Mouse (Mus musculus) retina, embryonic 14.5 days (tissue): ENCODE measurements around the gene Gse1.

ENCODE experiments used
- DNase-seq: peaks from one replicate; pipeline ENCODE4 v3.0.0-alpha.2; 2015; ENCODE audit warnings: low spot score

Gene Gse1

GRCm38 (mm10) chr8:120375170-120375569 is 146.9 kb downstream of the Gse1 start:
- no peak for DNase-seq

DNA sequence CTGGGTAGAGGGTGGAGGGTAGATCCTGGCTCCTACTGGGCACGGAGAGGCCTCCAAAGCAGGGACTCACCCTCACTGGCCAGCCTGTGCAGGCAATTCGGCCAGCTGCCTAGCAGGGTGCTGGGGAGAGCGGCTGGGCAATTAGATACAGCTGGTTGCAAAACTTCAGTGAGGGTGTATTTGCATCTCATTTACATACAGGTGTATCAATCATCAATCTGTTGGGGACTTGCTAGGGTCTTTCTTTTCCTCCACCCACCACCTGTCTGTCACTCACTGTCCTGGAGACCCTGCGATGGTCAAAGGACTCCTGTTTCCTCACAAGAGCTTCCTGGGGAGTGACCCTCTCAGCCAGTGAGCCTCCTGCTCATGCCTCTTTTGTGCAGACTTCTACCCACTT is 148.0 kb downstream of the Gse1 start:
- no peak for DNase-seq

DNA sequence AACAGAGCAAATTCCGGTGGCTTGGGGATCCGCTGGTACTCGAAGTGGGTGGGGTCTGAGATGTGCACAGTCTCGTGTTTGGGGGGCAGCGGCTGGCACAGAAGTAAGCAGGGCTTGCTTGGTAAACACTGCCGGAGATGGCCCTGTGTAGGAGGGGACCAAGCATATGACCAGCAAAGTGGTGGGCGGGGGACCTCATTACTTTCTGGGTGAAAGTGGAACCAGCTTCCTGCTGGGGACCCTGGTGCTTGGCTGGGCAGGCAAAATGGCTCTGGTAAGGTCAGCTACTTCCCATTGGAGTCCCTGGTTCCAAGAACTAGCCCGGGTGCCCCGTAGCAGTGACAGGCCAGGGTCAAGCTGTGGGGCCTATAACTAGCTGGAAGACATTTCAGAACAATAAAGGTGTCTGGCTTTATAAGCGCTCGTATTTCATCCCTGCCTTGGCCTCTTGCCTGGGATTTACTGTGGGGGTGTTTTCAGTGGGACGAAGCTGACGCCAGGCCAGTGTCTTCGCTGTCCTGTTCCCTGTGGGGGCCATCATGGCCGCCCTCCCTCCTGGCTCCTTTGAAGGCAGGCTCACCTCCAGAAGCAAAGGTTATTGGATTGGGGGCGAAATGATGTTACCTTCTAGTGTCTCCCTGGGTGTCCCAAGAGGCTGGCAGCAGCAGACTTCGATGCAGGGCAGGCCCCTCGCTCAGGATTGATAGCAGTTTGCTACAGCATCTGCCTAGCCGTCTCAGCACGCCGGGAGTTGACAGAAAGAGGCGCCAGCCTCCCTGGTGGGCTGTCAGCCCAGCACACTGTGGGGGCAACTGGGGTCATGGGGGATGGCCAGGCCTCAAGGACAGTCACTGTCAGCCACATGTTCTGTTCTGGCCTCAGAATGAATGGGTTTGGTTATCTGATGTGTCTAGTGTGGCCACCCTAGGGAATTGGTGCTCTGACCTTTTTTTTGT is 148.9 kb downstream of the Gse1 start:
- DNase-seq, result no peak

DNA sequence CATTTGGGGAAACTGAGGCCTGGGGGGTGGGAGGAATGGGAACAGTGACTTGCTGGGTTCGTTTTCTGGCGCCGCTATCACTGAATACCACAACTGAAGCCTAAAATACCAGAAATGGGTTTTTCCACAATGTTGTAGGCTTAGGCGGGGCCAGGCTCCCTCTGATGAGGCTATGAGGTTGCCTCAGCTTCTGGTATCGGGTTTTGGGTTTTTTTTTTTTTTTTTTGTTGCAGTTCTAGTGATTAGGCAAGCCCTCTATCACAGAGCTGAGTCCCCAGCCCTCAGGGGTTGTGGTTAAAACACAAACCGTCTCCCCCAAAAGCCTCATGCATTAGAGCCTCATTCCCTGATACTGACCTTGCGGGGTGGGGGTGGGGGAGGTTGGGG is 149.5 kb downstream of the Gse1 start:
- DNase-seq, result no peak

GRCm38 (mm10) chr8:120378306-120378705 is 150.1 kb downstream of the Gse1 start:
- no peak for DNase-seq

- DNase-seq, result no peak
These were observed 150.8 kb downstream of the Gse1 start for GRCm38 (mm10) chr8:120379015-120379414.

- peak; percentile 61 for DNase-seq
These were observed 153.6 kb downstream of the Gse1 start for GRCm38 (mm10) chr8:120381865-120382264.

GRCm38 (mm10) chr8:120382436-120383203 is 154.4 kb downstream of the Gse1 start:
- no peak for DNase-seq

GRCm38 (mm10) chr8:120383204-120383560 is 154.9 kb downstream of the Gse1 start:
- no peak for DNase-seq

DNA sequence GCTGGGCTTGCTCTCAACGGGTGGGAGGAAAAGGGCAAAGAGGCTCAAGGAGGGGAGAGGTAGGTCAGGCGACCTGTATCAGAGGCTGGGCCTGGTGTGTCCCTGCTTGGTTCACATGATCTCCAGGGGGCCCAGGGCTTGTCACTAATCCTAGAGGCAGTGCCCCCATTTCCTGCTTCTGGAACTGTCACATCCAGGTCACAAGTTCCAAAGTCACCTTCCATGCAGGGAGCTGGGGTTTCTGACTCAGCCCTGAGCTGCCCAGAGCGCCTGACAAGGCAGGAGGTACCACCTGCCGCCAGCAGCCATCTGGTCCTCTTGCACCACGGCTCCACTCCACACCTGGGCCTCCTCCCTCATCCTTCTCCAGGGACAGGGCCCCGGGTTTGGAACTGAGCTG is 155.5 kb downstream of the Gse1 start:
- DNase-seq, result no peak

DNA sequence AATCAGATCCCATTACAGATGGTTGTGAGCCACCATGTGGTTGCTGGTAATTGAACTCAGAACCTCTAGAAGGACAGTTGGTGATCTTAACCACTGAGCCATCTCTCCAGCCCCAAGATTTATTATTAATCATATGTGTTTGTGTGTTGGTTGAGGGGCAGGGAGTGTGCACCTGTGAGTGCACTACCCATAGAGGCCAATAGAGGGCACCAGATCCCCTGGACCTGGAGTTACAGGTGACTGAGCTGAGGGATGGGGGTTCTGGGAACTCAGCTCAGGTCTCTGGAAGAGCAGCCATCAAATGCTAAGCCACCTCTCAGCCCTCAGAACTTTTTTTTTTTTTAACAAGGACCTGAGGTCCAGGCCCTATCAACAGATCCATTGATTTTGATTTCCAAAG is 156.5 kb downstream of the Gse1 start:
- DNase-seq, result no peak

- no peak for DNase-seq
These were observed 160.0 kb downstream of the Gse1 start for GRCm38 (mm10) chr8:120388246-120388645.

- no peak for DNase-seq
These were observed 162.3 kb downstream of the Gse1 start for GRCm38 (mm10) chr8:120390598-120390997.

- no peak for DNase-seq
These were observed 163.6 kb downstream of the Gse1 start for GRCm38 (mm10) chr8:120391856-120392255.

DNA sequence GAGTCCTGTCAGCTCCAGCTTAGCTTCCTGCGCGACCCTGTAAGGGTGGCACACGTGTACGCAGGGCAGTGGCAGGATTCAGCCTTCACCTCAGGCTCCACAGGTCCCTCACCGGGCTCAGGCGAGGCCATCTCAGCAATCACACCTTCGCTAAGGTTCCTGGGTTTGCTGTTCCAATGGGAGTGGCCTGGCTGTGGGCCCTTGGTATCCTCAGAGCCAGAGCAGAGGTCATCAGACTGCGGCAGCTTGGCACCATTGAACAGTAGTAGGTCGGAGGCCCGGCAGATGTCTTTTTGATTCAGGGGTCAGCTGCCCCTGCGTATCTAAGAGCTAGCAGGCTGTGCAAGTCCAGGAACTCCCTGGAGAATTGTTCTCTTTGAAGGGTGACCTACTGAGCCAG is 164.8 kb downstream of the Gse1 start:
- no peak for DNase-seq

- no peak for DNase-seq
These were observed 165.6 kb downstream of the Gse1 start for GRCm38 (mm10) chr8:120393871-120394275.

DNA sequence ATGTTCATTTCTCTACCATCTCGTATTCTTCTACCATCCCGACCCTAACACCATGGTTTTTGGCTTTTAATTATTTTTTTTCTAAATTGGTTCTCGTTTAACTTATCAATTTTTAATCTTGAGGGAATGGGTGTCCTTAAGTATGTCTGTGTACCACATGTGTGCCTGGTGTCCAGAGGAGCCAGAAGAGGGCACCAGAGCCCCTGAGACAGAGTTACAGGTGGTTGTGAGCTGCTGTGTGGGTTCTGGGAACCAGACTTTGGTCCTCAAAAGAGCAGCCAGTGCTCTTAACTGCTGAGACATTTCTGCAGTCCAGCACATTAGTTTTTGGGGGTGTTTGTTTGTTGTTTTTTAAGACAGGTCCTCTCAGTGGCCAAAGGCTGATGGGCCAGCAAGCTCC is 167.6 kb downstream of the Gse1 start:
- no peak for DNase-seq

DNA sequence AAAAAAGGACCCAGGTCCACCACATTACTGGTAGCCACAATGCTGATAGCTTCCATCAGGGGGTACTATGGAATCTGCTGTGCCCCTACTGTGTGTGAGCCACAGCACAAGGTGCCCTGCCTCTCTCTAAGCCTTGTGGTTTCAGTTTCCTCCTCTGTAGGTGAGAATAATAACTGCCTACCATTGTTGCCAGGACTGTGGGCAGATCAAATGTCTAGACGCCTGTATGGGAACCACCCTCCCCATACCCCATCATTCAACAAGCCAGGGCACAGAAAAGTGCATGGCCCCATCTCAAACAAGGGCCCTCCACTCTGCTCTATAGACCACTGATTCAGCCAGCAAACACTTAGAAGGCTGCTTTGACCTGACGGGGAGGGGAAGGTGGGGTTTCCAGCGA is 168.5 kb downstream of the Gse1 start:
- DNase-seq, result no peak

DNA sequence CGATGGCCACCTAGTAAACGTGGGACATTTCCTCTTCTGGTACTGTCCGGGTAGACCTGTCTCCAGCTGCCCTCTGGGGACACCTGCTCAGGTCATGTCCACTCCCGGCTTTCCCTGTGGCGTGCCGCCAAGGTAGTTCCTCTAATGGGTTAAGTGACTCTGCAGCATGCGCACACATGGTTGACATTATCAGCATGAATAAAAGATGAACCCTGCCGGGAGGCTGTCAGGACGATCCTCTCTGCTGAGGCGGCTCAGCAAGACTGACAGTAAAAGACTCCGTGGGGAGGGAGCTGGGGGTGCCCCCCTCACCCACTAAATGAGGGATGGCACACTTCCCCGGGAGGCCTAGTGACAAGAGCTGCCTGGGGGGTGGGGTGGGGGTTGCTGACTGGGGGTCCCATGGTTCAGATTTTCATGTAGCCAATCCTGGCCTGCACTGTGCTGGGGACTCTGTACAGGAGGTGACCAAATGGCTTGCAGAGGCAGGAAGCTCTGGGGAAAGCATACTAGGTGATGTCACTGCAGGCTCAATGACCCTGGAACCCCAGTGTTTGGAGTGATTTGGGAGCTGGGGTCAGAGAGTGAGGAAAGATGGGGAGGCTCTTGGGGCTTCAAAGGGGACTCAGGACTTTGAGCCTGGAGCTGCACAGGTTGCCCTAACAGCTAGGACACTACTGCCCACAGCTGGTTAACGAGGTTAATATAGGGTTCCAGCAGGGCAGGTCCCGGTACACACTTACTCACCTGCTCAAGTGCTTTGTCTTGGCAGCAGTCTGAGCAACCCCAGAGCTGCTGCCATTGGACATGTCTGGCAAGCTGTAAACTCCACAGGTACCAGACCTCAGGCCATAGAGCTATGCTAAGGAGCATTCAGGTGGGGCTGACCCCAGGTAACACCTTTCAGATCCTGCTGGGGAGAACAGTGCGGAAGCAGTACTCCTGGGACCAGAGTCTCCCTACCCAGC is 169.5 kb downstream of the Gse1 start:
- DNase-seq, result peak; percentile 65

DNA sequence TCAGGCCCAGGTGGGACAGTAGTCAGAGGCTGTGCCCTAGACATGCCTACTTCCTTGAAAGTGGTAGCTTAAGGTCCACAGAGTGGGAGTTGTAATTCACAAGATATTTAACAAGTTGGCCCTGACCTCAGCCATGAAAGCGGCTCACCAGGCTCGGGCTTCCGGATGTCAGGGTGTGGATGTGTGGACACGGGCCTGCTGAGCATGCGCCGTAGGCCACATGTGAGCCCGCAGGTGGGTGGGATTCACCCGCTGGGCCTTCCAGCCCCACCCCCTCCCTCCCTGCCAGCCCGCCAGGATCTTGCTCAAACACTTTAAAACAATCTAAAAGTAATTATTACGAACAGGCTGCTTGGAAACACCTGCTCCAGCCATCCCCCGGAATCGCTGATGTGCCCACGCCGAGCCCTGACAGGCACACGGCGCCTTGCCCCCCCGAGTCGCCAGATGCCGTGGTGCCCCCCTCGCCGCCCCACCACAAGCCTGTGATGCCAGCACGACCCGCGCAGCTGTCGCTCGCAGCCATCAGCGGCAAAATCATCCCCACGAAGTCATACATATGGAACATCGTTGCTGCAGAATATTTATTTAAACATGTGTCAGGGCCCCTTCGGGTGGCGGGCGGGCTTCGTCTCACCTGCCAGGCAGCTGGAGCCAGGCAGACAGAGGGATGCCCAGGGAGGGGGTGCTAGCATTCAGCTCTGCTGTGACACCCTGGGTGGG is 171.1 kb downstream of the Gse1 start:
- no peak for DNase-seq

GRCm38 (mm10) chr8:120401216-120401615 is 173.0 kb downstream of the Gse1 start:
- DNase-seq, result no peak
